Mouse (Mus musculus) E14TG2a.4 (cell line): ENCODE measurements around the gene Rrp9.

ENCODE experiments used
- CTCF ChIP-seq: conservative IDR thresholded peaks from 2 replicates; pipeline ENCODE4 v1.5.1; 2014; ENCODE audit warnings: low read length
- NANOG ChIP-seq: IDR thresholded peaks from 2 replicates; pipeline ENCODE4 v1.6.1; 2014; ENCODE audit warnings: borderline replicate concordance, low read length, mixed read lengths
- POU5F1 ChIP-seq: IDR thresholded peaks from 2 replicates; pipeline ENCODE4 v1.6.1; 2014; ENCODE audit warnings: low read length, borderline replicate concordance

- TF ChIP-seq CTCF (no peak), POU5F1 (no peak), NANOG (no peak)
These were observed 2.3 kb downstream of the Rrp9 start for GRCm38 (mm10) chr9:106478101-106478500.
